Mouse (Mus musculus): ENCODE measurements at regions not wholly inside any gene's neighbourhood (a gene's known extent, or its start where the extent isn't known, plus 50 kb on each side); places are given as distances from the start of the nearest gene placed in this dataset.

DNA sequence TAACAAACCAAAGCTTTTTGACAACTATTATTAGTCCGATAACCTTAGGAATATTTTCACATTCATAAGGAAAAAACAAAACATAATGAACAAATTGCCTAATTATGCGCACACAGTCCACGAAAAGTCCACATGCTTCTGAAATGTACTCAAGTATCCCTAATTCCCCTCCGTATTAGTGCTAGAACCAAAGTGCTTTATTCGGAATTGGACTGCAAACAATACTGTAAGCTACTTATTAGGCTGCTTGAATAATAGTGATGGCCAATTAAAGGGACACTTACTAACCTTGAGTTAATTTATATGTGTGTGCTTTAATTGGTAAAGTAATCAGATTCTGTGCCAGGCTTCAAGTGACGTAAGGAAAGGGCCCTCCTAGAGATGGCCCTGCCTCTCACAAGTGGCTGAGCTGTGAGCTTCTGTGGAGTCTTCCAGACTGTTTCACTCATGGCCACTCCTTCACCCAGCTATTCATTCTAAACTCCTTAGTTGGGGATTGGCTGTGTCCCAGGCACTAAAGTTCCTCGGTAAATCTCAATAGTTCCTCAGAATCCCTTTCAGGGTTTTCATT is 132.2 kb upstream of the Elac2 start:
- TF ChIP-seq CTCF (IDR thresholded peaks at IDR 0.05; ENCODE audit: low read depth, low read length) (no peak), POLR2A (IDR thresholded peaks at IDR 0.05; ENCODE audit: borderline replicate concordance, low read depth, low read length) (no peak)

Data from bone marrow macrophage, adult 2 months (primary cell).